Mouse (Mus musculus) midbrain, embryonic 11.5 days (tissue): ENCODE data around the gene Serinc3. TPM values are rescaled to one million over a fixed set of nuclear protein-coding genes. Genes with fewer than 3 reads are reported as not detected.
"Not testable (repeated sequence)": the region's sequence is repeated elsewhere in the genome, so short reads cannot be mapped to it uniquely, and the experiment has no call there.

Experiments used
- ATAC-seq: fragments of 200-750 bp; cut with Nextera tagmentation; 2 replicates; pipeline ENCODE4 v1.8.0; 2017; ENCODE audit warnings: moderate TSS enrichment, moderate library complexity; ENCODE audit not compliant: low FRiP score
- DNase-seq: peaks from one replicate; pipeline ENCODE4 v3.0.0; 2015; ENCODE audit warnings: low spot score; ENCODE audit errors: missing footprints
- H3K27ac ChIP-seq: fragments of 300-500 bp; sonication (generic); 2 replicates; pipeline ENCODE4 v1.5.1; 2014; ENCODE audit warnings: low read depth, low read length
- H3K27me3 ChIP-seq: fragments of 300-500 bp; sonication (generic); 2 replicates; pipeline ENCODE4 v1.6.1; 2014; ENCODE audit warnings: mild to moderate bottlenecking, low read length, moderate library complexity, mixed read lengths; ENCODE audit not compliant: control insufficient read depth, insufficient read depth
- H3K36me3 ChIP-seq: fragments of 300-500 bp; sonication (generic); 2 replicates; pipeline ENCODE4 v1.6.1; 2014; ENCODE audit warnings: mild to moderate bottlenecking, low read length, moderate library complexity, mixed read lengths; ENCODE audit not compliant: control insufficient read depth, insufficient read depth
- H3K4me1 ChIP-seq: fragments of 300-500 bp; sonication (generic); 2 replicates; pipeline ENCODE4 v1.6.1; 2014; ENCODE audit warnings: low read length; ENCODE audit not compliant: control insufficient read depth, insufficient read depth
- H3K4me2 ChIP-seq: fragments of 300-500 bp; sonication (generic); 2 replicates; pipeline ENCODE4 v1.6.1; 2014; ENCODE audit warnings: mild to moderate bottlenecking, moderate library complexity
- H3K4me3 ChIP-seq: fragments of 300-500 bp; sonication (generic); 2 replicates; pipeline ENCODE4 v1.5.1; 2014; ENCODE audit warnings: low read depth, low read length
- H3K9ac ChIP-seq: fragments of 300-500 bp; sonication (generic); 2 replicates; pipeline ENCODE4 v1.6.1; 2014; ENCODE audit warnings: low read length
- H3K9me3 ChIP-seq: fragments of 300-500 bp; sonication (generic); 2 replicates; pipeline ENCODE4 v1.6.1; 2016; ENCODE audit warnings: low read length; ENCODE audit not compliant: control insufficient read depth
- WGBS: fragments of 180-500 bp; shearing (Covaris S2); extraction: QIAGEN DNeasy Blood & Tissue Kit; methylation state at CpG from one replicate; pipeline ENCODE4 v1.1.7; 2014; 5-methylcytosine and 5-hydroxymethylcytosine counted together
- polyA plus RNA-seq: library from polyadenylated mRNA; unstranded; fragments of >200 nt; fragmentation: Nextera tagmentation; extraction: Ambion mirVana; gene quantifications from 2 replicates; pipeline ENCODE4 v1.2.1, GENCODE M21; 2014

The Serinc3 gene
- 35.0 and 38.8 TPM in 2 replicates for polyA plus RNA-seq

DNA sequence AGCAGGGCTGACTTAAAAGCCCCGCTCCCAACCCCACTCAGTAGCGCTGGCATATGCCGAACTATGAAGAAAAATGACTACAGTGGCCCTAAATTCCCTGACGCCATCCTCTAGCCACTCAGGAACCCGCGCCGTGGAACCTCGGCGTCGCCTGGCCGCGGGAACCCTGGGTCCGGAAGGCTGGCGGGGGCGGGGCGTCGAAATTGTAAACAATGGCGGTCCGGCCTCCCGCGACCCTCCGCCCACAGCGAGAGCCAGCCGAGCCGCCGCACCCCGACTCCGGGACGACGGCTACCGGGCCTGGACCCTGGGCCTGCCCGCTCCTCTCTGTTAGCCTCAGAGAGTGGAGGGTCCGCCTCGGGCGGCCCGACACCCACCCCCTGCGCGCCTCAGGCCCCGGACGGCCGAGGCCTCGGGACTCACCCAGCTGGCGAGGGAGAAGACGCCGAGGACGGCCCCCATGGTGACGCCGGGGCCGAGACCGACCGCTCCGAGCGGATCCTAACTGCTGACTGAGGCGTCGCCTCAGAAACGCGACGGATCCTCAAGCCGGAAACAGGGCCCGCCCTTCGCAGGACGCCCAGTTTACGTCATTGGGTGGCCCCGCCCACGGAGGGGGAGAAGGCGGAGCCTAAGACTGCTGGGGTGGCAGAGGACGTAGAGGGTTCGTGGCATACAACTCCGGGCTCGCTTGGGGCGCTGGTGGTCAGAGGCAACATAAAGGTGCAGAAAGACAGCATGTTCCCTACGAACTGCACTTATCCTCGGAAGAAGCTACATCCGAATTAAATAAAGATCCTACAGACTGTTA, at the start of gene Serinc3:
TSS of gene Serinc3 (minus strand) at position 557 of the 811 bp plus-strand sequence.
- H3K27ac ChIP-seq: peak within 1 kb of the TSS; percentile 97
- H3K9me3 ChIP-seq: no peaks in the 10 kb centered on the region
- WGBS: under 1% methylated on average over 74 of the region's 74 CpGs
- no peaks in the 10 kb centered on the region for H3K27me3 ChIP-seq
- peak within 1 kb of the TSS; percentile 60 for H3K4me2 ChIP-seq
- peak; percentile 100 for DNase-seq
- H3K4me1 ChIP-seq: peaks cover 12% of the 10 kb centered on the region
- H3K36me3 ChIP-seq: no peaks in the 10 kb centered on the region
- peak within 1 kb of the TSS; percentile 91 for H3K4me3 ChIP-seq
- peak within 1 kb of the TSS; percentile 89 for H3K9ac ChIP-seq
- peak; percentile 97 for ATAC-seq

DNA sequence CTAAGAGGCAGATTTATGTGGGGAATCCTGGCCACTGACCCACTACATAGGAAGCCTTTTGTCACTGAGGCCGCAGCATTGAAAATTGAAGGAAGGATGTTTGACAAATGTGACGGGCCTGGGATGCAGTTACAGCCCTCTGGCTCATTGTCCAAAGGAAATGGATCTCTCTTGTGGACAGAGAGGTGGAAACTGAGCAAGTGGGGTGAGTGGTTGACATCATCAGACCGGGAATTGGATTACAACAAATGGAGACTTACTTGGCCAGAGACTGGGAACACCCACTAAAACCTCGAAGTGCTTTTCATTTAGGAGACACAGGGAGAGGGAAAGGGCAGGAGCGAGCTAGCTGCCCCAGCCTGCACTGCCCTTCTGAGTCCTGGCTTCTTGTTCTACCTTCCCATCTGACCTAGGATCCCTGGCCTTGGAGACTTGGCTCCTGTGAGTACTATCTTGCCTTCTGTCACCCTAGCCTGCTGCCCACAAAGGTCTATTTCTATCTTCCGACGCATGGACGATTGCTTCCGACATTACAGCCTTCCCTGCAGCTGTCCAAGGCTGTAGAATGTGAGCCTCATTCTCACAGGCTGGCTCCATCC, 48.9 kb upstream of the Serinc3 start:
- peak; percentile 82 for DNase-seq
- 76% methylated on average over 9 of the region's 9 CpGs for WGBS
- no peak overlapping the region for H3K9ac ChIP-seq
- H3K4me1 ChIP-seq: peaks cover 24% of the 10 kb centered on the region
- H3K36me3 ChIP-seq: no peaks in the 10 kb centered on the region
- H3K9me3 ChIP-seq: no peaks in the 10 kb centered on the region
- H3K4me3 ChIP-seq: no peak overlapping the region
- H3K27me3 ChIP-seq: no peaks in the 10 kb centered on the region
- no peak overlapping the region for H3K4me2 ChIP-seq
- no peak for ATAC-seq
- no peak overlapping the region for H3K27ac ChIP-seq

DNA sequence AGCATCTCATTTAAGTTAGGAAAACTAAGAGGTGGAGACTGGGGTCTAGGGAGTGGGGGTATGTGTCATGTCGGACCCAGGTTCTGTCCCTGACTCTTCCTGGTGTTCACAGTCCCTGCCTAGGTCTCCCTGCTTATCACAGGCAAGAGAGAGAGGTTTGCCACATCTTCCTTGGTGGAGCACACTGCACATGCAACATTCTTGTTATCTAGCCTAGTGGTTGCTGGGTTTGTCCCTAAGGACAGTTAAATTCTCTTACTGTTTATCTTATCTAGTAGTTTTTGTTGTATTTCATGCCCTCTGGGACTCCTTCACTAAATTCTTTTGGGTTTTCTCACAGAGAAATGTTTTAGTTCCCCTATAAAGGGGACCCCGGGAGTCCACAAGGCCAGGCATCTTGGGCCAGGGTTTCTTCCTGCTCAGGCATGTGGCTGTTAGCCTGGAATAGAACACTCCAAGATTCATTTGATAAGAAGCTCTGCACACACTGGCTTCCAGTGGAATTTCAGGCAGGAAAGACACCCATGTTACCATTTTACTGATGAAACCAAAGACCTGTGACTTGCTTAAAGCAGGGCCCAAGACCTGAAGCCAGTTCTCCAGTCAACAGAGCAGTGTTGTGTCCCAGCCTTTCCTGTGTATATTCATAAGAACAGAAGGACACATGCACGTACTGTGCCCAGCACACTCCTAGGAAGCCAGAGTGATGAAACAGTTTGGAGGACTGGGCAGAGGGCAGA, 48.1 kb upstream of the Serinc3 start:
- Histone ChIP-seq H3K4me3 (no peak overlapping the region), H3K9ac (no peak overlapping the region), H3K27me3 (no peaks in the 10 kb centered on the region), H3K4me1 (peaks cover 24% of the 10 kb centered on the region), H3K36me3 (no peaks in the 10 kb centered on the region), H3K9me3 (no peaks in the 10 kb centered on the region), H3K4me2 (no peak overlapping the region), H3K27ac (no peak overlapping the region)
- 85% methylated on average over 3 of the region's 3 CpGs for WGBS
- no peak for ATAC-seq
- DNase-seq: peak; percentile 66

DNA sequence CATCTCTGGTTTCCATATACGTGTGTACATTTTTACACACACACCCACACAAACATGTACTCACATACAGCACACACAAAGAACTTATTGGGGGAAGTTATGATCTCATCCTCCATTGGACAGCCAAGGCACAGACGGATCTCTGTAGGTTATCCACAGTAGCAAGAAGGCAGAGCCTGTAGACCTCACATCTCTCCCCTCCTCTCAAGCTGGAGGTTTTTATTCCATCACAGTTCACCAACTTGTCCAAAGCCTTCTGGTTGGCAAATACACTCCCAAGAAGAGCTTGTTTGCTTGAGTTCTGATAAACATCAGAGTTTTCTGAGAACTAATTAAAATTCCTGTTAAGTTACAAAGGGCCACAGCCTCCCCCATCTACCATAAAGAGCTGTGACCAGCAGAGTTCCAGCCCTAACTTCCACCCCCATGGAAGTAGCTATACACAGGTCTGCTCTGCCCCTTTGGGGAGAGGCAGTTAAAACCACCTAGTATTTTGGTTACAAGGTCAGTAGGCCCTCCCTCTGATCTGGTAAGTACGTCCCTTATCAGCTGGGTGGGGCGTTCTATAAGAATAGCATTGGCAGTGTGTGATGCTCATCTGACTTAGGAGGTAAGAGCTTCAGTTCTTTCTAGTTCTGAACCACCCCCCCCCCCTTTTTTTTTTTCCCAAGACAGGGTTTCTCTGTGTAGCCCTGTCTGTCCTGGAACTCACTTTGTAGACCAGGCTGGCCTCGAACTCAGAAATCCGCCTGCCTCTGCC, 47.1 kb upstream of the Serinc3 start:
- H3K9me3 ChIP-seq: no peaks in the 10 kb centered on the region
- ATAC-seq (no peak), DNase-seq (peak; percentile 51)
- H3K27ac ChIP-seq: no peak overlapping the region
- WGBS: 97% methylated on average over 6 of the region's 6 CpGs
- no peak overlapping the region for H3K9ac ChIP-seq
- H3K4me2 ChIP-seq: no peak overlapping the region
- no peak overlapping the region for H3K4me3 ChIP-seq
- H3K36me3 ChIP-seq: no peaks in the 10 kb centered on the region
- no peaks in the 10 kb centered on the region for H3K27me3 ChIP-seq
- H3K4me1 ChIP-seq: peaks cover 24% of the 10 kb centered on the region

DNA sequence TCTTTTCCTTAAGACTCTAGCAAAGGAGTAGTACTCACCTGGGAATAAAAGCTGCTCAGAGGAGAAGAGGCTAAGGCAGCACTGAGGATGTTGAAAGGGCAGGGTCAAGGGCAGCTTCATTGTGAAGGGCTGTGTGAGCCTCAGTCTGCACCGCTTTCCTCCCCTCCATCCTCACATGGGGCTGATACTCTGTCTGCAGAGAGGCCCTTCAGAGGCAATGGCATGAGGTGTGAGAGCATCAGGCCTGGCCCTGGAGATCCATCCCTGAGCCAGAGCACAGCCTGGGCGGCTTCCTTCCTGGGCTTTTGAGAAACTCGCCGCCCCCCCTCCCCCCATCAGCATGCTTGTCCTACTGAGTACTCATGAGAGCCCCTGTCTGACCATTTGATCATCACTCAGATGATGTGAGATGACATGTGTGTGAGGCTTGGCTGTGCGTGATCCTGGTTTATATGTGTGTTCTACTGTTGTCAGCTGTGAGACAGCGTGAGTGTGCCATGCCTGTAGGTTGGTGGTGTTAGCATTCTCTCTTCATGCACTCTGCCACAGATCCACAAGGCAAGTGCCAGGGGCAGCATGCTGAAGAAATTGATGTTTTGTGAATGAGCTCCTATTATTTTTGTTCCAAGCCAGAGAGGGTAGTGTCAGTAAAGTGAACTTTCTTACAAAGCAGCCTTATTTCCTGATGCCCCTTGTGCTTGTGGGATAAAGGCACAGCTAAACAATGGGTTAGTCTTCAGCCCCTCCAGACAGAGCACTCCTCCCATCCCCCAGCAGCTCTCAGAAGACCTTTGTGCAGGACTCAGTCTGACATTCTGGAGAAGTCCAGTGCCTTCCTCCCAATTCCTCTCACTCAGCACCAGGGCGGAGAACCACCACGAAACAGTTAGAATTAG, 45.7 kb upstream of the Serinc3 start:
- no peaks in the 10 kb centered on the region for H3K36me3 ChIP-seq
- WGBS: 62% methylated on average over 8 of the region's 8 CpGs
- no peaks in the 10 kb centered on the region for H3K27me3 ChIP-seq
- peak overlapping the region; percentile 20; the same call in 1 of the 2 replicates for H3K9ac ChIP-seq
- H3K4me2 ChIP-seq: no peak overlapping the region
- peaks cover 16% of the 10 kb centered on the region for H3K4me1 ChIP-seq
- no peak overlapping the region for H3K4me3 ChIP-seq
- ATAC-seq (peak; percentile 78), DNase-seq (peak; percentile 85)
- no peaks in the 10 kb centered on the region for H3K9me3 ChIP-seq
- H3K27ac ChIP-seq: 0 out of 2 replicates have a peak overlapping the region, but pooled peaks have one; percentile 44

DNA sequence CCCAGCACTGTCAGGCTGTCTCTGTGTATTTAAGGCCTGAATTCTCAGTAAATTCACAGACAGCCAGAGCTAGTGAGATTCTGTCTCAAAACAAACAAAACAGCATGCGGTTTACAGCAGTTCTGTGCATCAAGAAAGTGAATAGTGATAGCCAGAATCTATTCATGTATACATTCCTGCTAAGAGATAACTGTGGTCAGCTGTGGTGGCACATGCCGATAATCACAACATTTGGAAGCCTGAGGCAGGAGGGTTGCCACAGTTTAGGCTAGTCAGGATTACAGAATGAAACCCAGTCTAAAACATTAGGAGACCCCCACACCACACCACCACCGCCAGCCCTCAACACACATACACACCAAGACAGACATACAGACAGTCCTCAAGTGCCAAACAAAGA, 44.8 kb upstream of the Serinc3 start:
- no peaks in the 10 kb centered on the region for H3K27me3 ChIP-seq
- no peaks in the 10 kb centered on the region for H3K36me3 ChIP-seq
- ATAC-seq (no peak), DNase-seq (peak; percentile 78)
- no peak overlapping the region for H3K4me3 ChIP-seq
- WGBS: 88% methylated on average over 3 of the region's 3 CpGs
- no peaks in the 10 kb centered on the region for H3K9me3 ChIP-seq
- no peak overlapping the region for H3K27ac ChIP-seq
- no peak overlapping the region for H3K4me2 ChIP-seq
- peaks cover 16% of the 10 kb centered on the region for H3K4me1 ChIP-seq
- no peak overlapping the region for H3K9ac ChIP-seq

DNA sequence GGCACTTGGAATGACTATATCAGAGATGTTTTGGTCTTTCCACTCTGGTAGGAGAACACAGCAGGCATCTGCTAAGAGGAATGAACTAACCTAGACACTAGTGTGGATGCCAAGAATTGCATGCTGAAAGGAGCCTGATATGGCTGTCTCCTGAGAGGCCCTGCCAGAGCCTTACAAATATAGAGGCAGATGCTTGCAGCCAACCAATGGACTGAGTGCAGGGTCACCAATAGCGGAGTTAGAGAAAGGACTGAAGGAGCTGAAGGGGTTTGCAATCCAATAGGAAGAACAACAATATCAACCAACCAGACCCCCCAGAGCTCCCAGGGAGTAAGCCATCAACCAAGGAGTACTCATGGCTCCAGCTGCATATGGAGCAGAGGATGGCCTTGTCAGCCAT, 43.4 kb upstream of the Serinc3 start:
- H3K9me3 ChIP-seq, H3K36me3 ChIP-seq, H3K27ac ChIP-seq, H3K27me3 ChIP-seq, H3K4me3 ChIP-seq, DNase-seq, H3K4me2 ChIP-seq, H3K9ac ChIP-seq, ATAC-seq: not testable (repeated sequence)
- WGBS: 95% methylated on average over 1 of the region's 1 CpGs
- H3K4me1 ChIP-seq: peaks cover 16% of the 10 kb centered on the region

DNA sequence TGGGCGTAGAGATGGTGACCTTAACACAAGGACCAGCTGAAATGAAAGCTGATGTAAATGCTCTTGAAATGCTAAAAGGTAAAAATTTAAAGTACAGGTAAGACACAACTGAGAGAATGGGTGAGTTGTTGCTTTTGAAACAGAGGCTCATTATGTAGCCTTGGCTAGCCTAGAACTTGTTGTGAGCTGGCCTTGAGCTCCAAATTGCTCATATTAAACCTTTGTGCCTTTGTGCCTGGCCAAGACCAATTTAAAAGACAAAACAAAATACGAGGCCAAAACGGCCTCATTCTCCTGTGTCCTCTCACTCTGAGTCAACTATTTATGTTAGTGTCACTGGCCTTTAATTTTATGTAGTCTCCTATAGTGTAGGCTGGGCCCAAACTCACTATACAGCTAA, 42.0 kb upstream of the Serinc3 start:
- no peak overlapping the region for H3K4me3 ChIP-seq
- no peaks in the 10 kb centered on the region for H3K9me3 ChIP-seq
- H3K27me3 ChIP-seq: no peaks in the 10 kb centered on the region
- WGBS: 82% methylated on average over 3 of the region's 3 CpGs
- no peak for ATAC-seq
- DNase-seq: no peak
- no peak overlapping the region for H3K9ac ChIP-seq
- no peak overlapping the region for H3K4me2 ChIP-seq
- peaks cover 16% of the 10 kb centered on the region for H3K4me1 ChIP-seq
- no peak overlapping the region for H3K27ac ChIP-seq
- no peaks in the 10 kb centered on the region for H3K36me3 ChIP-seq
